Mouse (Mus musculus) thymus, adult 2 months (tissue): ENCODE data around the gene Fap.

ENCODE experiments used
- CTCF ChIP-seq: fragments of 200-500 bp; IDR thresholded peaks from 2 replicates; pipeline ENCODE4 v1.5.1; 2012; ENCODE audit warnings: mild to moderate bottlenecking, control low read depth, low read length, moderate library complexity, borderline replicate concordance; ENCODE audit not compliant: control insufficient read depth, poor library complexity, insufficient read depth; ENCODE audit errors: extremely low read depth
- POLR2A ChIP-seq: fragments of 200-500 bp; IDR thresholded peaks from 2 replicates; pipeline ENCODE4 v1.6.1; 2012; ENCODE audit warnings: mild to moderate bottlenecking, low read length, control low read depth, moderate library complexity; ENCODE audit not compliant: control insufficient read depth, poor library complexity, insufficient read depth; ENCODE audit errors: extremely low read depth

- TF ChIP-seq CTCF (no peak), POLR2A (no peak)
Measured at GRCm38 (mm10) chr2:62557417-62557816, 16.5 kb downstream of the Fap start.
